Mouse (Mus musculus) adipocyte (in vitro differentiated cells): ENCODE measurements around the gene Rpl10a.

ENCODE experiments used
- DNase-seq: peaks from one replicate; pipeline ENCODE4 v3.0.0-alpha.2; 2016; ENCODE audit warnings: low spot score

Gene Rpl10a

DNA sequence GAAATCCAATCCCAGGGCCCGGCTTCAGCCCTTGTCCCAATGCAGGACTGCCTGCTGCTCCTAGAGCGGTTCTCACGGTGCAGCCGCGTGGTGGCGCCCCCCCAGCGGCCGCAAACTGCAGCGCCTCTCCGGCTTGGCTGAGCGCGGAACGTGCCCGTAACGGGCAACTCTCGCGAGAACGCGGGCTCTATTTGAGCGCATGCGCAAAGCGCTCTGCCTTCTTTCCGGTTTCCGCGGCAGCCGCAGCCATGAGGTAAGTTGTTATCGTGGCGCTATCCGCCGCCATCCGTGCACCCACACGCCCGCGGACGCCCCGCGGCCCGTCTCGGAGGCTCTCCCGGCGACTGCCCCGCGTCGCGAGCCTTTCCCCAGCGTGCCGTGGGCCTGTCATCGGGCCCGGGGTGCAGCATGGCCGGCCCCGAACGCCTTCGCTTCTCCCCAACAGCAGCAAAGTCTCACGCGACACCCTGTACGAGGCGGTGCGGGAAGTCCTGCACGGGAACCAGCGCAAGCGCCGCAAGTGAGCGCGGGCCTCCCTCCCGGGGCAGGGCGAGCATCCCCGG, at the start of gene Rpl10a:
TSS of gene Rpl10a (plus strand) at position 106 of the 563 bp plus-strand sequence.
- peak; percentile 97 for DNase-seq

DNA sequence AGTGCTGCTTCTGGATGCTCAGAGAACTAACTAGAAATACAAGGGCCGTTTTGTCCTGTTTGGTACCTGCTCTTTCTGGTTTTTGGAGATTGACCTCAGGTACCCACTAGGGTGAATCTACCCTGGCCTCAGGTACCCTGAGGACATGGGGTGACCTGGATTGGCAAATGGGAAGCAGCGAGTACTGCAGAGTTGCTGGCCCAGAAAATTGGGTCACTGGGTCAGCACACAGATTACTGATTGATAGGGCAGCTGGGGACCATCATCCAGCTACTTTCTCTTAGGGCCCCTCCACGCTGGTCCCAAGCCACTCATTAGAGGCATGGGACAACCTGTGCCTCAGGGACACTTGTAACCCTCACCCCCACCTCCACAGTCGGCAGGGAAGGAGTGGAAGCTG, 49.0 kb upstream of the Rpl10a start:
- DNase-seq = no peak

DNA sequence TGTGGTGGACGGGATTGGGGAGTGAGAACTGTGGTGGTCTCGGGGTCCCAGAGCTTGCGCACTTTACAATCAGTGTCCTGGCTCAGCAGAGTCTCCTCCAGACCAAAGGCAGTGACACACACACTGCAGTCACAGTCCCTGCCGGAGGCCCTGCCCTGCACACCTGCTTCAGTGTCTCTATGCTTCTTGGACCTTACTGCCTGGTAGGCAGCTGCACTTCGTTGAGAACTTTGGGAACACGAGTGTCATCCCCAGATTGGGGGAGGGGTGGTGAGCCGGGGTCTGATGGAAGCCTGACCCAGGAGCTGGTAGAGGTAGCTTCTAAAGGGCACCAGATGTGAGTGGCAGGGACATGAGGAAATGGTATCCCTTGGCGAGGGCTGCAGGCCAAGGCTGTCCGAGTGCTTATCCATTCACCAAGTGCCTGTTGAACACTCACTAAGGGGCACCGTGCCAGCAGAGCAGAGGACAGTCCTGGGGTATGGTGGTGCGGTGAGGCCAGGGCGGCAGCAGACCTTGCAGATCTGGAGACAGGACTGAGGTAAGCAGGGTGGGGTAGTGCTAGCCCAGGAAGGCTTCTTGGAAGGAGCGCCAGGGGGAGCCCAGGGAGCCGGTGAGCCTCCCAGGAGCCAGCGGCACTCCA, 48.4 kb upstream of the Rpl10a start:
- DNase-seq = peak; percentile 41

DNA sequence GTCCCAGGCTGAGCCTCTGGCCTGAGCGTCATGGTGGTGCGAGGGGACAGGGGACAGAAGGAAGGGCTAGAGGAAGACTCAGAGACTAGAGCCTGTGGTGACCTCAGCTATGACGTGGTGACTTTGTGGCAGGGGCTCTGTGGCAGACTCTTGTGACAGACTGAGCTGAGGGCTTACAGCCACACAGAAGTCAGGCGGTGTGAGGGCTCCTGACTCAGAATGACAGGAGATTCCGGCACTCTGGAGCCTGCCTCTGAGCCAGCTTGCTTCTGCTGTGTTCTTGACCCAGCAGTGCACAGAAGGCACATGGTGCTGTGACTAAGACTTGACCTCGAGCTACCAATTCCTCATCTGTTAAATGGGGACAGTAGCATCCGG, 47.9 kb upstream of the Rpl10a start:
- DNase-seq = no peak

DNA sequence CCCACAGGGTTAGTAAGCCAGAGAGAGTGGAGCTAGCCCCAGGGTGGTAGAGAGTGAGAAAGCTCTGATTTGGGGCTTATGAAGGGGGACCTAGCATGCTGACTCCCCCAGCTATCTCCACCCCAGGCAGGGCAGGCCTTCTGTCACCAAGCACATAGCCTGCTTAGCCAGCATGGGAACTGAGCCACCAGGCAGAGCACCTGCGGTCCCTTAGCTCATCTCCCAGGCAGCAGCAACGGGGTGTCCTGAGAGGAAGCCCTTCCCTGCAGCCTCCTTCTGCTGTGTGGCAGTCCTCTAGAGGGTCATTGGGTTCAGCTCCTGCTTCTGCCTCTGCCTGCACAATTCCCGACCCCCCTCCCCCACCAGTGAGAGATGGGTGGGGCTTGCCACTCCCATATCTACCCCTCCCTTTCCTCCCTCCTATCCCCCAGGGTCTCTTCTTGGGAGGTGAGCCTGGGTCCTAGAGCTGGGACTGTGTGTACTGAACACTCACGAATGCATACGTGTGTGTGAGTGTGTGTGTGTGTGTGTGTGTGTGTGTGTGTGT, 47.4 kb upstream of the Rpl10a start:
- DNase-seq = no peak

DNA sequence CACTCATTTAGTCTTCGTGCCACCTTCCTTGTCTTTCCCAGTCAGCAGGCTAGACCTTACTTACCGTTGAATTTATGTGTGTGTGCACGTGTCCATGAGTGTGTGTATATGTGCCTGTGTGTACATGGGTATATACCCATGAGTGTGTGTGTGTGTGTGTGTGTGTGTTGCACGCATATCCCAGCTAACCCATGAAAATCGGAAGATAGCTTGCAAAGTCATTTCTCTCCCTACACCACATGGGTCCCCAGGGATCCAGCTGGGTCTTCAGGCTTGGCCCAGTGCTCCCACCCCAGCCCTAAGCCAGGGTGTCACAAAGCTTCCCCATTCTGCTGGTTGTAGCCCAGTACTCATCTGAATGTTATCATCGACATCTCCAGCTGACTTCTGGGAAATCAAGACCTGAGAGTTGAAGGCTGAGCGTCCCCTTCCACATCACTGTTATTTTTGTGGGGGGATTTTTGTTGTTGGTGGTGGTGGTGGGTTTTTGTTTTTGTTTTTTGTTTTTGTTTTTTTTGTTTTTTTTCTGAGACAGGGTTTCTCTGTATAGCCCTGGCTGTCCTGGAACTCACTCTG, 46.3 kb upstream of the Rpl10a start:
- DNase-seq = no peak

DNA sequence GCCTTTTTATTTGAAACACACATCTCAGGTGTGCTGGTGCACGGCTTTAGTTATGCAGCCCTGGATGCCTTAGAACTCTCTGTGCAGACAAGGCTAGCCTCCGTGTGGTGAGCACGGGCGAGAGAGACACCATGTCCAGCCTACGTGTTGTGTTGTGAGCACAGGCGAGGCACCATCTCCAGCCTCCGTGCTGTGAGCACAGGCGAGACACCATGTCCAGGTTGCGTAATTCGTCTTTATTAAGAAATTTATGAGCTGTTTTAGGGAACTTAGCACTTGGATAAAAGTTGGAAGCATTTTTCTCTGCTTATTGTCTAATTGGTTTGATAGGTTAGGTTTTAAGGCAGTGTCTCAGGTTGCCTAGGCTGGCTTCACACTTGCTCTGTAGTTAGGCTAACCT, 45.1 kb upstream of the Rpl10a start:
- peak; percentile 29 for DNase-seq

DNA sequence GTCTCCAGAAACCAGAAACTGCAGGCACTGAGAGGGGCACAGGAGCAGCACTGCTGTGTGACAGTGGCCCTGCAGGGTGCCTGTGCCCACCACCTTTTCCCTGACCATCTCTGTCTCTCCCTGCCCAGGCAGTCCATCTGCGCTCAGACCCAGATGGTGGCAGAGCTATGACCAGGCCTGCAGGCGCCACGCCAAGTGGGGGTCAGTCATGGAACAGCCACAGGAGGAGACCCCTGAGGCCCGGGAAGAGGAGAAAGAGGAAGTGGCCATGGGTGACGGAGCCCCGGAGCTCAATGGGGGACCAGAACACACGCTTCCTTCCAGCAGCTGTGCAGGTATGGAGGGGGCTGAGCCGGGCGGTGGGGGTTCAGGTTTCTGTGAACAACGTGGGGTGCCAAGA, 42.1 kb upstream of the Rpl10a start:
- DNase-seq = no peak

DNA sequence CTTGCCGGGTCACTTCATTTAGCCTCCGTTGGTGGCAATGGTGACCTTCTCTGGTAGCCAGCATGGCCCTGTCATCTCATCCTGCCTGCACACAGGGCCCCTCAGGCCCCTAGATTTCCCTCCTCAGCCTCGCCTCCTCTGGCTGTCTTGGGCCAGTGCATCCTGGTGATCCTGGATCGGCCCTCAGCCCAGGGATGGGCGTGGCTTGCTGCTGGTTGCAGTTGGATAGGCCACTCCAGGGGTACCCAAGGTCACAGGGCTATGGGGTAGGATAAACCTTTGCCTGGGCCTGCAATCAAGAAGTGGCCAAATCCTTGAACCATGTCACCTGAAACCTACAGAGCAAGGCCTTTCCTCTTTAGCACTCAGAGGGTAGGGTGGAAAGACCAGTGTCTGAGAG, 41.3 kb upstream of the Rpl10a start:
- DNase-seq = no peak

DNA sequence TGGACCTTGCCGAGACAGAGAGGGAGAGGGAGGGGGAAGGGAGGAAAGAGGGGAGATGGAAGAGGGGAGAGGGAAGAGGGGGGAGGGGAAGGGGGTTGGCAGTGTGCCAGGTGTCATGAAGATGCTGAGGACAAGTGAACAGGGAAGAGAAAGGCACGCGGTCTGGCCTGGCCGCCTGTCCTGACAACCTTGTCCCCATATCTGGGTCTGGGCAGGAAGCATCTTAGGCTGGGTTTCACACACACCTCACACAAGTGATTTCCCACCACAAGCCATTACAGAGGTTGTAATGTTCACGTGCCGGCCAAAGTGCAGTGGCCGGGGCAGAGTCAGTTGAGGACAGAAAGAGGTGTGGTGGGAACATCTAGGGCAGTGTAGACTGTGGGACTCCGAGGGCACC, 40.7 kb upstream of the Rpl10a start:
- DNase-seq = no peak

DNA sequence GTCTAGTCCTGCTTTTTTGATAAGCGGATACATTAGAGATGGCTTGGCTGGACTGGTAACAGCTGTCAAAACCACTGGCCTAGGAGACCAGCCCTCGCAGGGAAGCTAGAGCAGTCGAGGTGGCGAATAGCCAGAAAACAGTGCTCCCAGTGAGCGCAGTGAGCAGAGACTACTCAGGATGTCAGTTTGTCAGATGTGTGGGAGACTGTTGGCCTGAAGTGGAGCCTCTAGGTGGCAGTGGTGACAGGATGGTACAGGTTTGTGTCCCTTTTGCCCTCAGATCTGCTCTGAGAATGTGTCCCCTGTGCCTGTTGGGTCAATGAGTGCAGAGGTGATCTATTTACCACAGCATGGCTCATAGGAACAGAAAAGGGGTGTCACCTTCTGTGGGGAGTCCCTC, 40.3 kb upstream of the Rpl10a start:
- no peak for DNase-seq

DNA sequence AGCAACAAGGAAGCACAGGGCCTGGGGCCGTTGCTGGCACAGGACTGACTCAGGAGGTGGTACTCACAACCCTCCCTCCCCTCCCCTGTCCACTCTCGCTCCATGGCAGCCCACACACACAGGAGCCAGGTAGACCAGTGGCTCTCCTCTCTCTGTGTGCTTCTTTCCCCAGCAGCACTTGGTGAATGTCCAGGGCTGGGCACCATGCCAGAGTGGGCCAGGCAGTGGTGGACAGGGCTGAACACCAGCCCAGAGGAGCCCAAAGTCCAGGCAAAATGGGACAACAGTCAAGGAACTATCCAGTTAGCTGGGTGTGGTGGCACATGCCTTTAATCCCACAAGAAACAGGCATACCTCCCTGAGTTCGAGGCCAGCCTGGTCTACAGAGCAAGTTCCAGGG, 38.0 kb upstream of the Rpl10a start:
- peak; percentile 91 for DNase-seq

DNA sequence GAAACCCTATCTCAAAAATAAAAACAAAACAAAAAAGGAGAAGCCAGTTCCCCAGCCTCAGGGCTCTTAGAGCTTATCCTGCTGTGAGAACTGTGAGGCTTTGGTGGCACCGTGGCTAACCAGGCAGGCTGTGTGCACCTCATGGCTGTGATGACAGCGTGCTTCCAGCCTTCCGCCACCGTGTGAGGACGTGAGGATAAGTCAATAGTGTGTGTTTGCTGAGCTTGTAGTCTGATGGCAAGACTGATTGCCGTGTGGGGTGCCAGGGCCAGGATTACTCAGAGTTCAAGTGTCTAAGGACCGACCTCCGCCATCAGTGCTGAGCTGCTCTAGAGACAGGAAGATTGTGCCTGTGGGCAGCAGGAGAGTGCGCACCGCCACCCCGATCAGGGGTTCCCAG, 37.6 kb upstream of the Rpl10a start:
- DNase-seq = no peak

DNA sequence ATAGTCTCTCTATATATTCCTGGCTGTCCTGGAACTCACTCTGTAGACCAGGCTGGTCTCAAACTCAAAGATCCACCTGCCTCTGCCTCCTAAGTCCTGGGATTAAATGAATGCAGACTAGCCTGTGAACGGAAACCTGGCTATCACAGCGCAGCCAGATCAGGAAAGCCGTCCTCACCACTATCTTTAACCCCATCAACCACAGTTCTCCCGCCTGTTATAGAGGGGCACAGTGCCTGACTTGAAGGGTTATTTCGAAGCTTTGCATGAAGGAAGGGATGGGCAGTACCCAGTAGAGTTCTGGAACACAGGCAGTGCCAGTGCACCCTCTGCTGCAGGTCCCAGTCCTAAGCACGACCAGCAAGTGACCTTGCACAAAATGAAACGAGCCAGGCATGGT, 36.9 kb upstream of the Rpl10a start:
- no peak for DNase-seq

DNA sequence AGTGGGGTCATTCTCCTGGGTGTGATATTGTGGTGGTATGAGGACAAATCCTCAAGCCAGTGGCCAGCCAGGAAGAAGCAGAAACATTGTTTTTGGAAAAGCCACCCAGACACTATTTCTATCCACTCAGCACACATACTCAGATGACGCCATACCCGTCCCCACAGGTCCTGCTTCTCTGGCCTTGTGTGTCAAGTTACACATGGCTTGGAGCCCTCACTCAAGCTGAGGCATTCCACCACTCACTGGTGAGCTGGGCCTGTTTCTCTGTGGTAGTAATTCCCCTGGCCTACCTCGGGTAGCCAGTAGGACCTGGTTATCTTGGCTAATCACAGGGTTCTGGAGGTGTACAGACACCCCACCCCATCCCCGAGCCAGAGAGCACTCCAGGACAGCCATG, 34.6 kb upstream of the Rpl10a start:
- DNase-seq = no peak

DNA sequence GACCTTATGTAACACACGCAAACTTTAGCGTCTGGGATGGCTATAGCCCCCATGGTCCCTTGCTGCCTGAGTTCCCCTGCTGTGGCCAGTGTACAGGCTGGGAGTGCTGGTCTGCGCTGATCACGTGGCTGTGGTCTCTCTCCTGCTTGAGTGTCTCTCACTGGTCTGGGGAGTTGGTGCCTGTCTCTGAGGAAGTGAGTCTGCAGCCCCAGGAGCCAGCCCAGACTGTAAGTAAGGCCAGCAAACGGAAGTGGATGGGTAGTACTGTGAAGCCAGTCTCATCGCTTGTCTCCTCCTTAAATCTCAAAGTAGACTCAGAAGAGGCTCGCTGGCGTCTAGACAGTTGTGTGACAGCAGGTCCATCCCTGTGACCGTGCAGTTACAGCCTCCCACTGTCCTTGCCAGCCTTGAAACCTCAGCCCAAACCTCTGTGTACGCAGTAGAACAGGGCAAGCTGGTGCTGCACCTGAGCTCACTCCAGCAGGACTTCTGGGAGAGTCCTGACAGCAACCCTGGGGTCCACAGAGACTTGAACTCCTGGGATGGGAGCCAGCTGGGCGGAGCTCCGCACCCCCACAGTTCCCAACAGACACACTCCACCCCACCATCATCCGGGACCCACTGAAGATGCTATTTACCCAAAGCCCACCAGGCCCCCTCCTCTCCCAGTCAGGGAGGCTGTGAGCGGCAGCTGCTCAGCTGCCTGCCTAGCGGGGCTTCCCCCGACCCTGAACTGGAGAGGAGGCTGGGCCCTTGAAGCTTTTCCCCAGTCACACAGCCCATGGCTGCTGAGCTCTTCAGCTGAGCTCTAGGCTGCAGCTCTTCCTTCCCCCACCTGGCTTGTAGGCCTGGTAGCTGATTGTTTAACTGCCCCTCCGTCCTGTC, 33.6 kb upstream of the Rpl10a start:
- no peak for DNase-seq

DNA sequence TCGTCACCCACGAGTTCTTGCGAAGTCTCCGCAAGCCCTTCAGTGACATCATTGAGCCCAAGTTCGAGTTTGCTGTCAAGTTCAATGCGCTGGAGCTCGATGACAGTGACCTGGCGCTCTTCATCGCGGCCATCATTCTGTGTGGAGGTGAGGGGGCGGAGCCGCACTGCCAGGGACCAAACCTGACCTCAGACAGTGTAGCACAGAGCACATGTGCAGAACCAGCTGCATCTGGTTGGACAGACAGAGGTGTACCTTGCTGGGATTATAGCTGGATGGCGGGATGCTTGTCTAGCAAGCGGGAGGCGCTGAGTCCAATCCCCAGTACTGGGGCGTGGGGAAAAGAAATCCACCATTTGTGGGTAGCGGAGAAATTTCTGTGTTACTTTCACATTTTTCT, 29.4 kb upstream of the Rpl10a start:
- no peak for DNase-seq

DNA sequence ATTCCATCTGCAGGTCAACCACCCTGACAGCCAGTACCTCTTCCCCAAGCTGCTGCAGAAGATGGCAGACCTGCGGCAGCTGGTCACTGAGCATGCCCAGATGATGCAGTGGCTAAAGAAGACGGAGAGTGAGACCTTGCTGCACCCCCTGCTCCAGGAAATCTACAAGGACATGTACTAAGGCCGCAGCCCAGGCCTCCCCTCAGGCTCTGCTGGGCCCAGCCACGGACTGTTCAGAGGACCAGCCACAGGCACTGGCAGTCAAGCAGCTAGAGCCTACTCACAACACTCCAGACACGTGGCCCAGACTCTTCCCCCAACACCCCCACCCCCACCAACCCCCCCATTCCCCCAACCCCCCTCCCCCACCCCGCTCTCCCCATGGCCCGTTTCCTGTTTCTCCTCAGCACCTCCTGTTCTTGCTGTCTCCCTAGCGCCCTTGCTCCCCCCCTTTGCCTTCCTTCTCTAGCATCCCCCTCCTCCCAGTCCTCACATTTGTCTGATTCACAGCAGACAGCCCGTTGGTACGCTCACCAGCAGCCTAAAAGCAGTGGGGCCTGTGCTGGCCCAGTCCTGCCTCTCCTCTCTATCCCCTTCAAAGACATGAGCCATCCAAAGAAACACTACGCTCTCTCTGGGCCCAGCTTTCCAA, 28.5 kb upstream of the Rpl10a start:
- no peak for DNase-seq

DNA sequence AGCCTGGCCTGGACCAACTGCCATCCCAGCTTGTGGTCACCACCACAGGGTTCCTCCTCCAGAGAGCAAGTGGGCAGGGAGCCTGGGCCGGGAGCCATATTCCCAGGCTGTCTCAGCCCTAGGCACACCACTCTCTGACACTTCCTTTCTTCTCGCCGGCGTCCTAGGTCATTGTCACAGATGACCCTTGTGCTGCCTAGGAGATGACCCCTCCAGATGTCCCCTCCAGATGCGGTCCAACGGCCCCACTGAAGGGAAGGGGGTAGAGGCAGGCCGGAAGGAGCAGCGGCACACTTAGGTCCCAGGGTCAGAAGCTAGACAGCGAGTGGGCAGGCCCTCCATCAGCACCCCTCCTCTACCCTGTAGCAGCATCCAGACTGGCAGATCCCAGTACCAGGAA, 27.9 kb upstream of the Rpl10a start:
- DNase-seq = no peak

DNA sequence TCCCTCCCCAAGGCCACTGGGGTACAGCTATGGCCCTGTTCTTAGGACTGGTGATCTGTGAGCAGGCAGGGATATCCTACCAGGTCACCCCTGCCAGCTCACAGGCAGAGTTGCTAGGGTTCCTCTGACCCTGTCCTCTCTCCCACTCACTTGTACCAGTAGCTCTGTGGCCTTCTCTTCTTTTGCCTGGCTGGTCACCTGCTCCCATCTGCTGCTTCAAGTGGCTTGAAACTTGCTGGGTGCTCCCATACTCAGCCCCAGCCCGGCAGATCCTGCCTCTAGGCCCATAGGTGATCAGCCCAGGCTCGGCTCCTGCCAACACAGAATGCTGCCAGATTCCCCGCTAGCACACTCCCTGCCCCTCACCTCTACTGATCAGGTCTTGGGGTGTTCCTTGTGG, 27.4 kb upstream of the Rpl10a start:
- no peak for DNase-seq

DNA sequence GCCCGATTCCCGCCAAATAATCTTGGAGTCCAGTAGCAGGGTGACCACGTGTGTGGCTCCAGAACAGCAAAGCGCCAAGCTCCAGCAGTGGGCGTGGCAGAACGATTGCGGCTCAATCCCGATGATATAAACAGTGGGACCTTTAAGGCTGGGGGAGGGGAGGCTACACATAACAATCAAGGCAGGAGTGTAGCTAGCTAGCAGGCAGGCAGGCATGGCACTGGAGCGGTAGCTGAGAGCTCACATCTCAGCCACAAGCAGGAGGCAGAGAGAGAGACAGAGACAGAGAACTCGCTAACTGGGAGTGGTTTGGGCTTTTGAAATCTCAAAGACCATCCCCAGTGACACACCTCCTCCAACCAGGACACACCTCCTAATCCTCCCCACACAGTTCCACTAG, 23.1 kb upstream of the Rpl10a start:
- no peak for DNase-seq
